Mouse (Mus musculus) 416B (cell line): ENCODE results near the gene Nudt3.
"Not testable (repeated sequence)": the region's sequence is repeated elsewhere in the genome, so short reads cannot be mapped to it uniquely, and the experiment has no call there.

Experiments used
- DNase-seq: peaks from one replicate; pipeline ENCODE4 v3.0.0; 2011; ENCODE audit warnings: low read depth

Gene Nudt3

GRCm38 (mm10) chr17:27635575-27635903 lies 12.2 kb upstream of the Nudt3 start:
- DNase-seq, result not testable (repeated sequence)

GRCm38 (mm10) chr17:27634871-27635574 lies 11.7 kb upstream of the Nudt3 start, which contains the start of gene RPS10-NUDT3:
TSS of gene RPS10-NUDT3 (minus strand) at chr17:27635222.
- peak; percentile 91 for DNase-seq

GRCm38 (mm10) chr17:27629249-27630020 lies 6.1 kb upstream of the Nudt3 start:
- peak; percentile 90 for DNase-seq

GRCm38 (mm10) chr17:27628376-27628775 lies 5.1 kb upstream of the Nudt3 start:
- no peak for DNase-seq

GRCm38 (mm10) chr17:27627451-27627850 lies 4.2 kb upstream of the Nudt3 start:
- peak; percentile 50 for DNase-seq

- no peak for DNase-seq
Measured at GRCm38 (mm10) chr17:27626681-27627080, 3.4 kb upstream of the Nudt3 start.

GRCm38 (mm10) chr17:27625455-27626251 lies 2.4 kb upstream of the Nudt3 start:
- DNase-seq, result no peak

- DNase-seq, result peak; percentile 56
Measured at GRCm38 (mm10) chr17:27622611-27623359, 510 bp downstream of the Nudt3 start.

GRCm38 (mm10) chr17:27621705-27622531 lies 1.4 kb downstream of the Nudt3 start:
- peak; percentile 77 for DNase-seq

- DNase-seq, result no peak
Measured at GRCm38 (mm10) chr17:27621161-27621560, 2.1 kb downstream of the Nudt3 start.

GRCm38 (mm10) chr17:27615388-27615787 lies 7.9 kb downstream of the Nudt3 start:
- no peak for DNase-seq

GRCm38 (mm10) chr17:27613016-27613415 lies 10.3 kb downstream of the Nudt3 start:
- DNase-seq, result no peak

GRCm38 (mm10) chr17:27611994-27612393 lies 11.3 kb downstream of the Nudt3 start:
- no peak for DNase-seq

GRCm38 (mm10) chr17:27611519-27611884 lies 11.8 kb downstream of the Nudt3 start:
- peak; percentile 36 for DNase-seq

GRCm38 (mm10) chr17:27610679-27611518 lies 12.4 kb downstream of the Nudt3 start:
- no peak for DNase-seq

- DNase-seq, result no peak
Measured at GRCm38 (mm10) chr17:27609576-27609975, 13.7 kb downstream of the Nudt3 start.

- DNase-seq, result no peak
Measured at GRCm38 (mm10) chr17:27603522-27604234, 19.6 kb downstream of the Nudt3 start.

GRCm38 (mm10) chr17:27603036-27603435 lies 20.3 kb downstream of the Nudt3 start:
- no peak for DNase-seq

GRCm38 (mm10) chr17:27600869-27601268 lies 22.4 kb downstream of the Nudt3 start:
- no peak for DNase-seq
